Mouse (Mus musculus): ENCODE measurements around the gene Il27ra.

GRCm38 (mm10) chr8:84038015-84038414 lies 4.4 kb downstream of the Il27ra start:
- TF ChIP-seq CTCF (IDR thresholded peaks at IDR 0.05) (no peak), EP300 (IDR thresholded peaks at IDR 0.05) (no peak)
